8 mouse cellular contexts compared by ENCODE assay signal in the genomic region with DNA sequence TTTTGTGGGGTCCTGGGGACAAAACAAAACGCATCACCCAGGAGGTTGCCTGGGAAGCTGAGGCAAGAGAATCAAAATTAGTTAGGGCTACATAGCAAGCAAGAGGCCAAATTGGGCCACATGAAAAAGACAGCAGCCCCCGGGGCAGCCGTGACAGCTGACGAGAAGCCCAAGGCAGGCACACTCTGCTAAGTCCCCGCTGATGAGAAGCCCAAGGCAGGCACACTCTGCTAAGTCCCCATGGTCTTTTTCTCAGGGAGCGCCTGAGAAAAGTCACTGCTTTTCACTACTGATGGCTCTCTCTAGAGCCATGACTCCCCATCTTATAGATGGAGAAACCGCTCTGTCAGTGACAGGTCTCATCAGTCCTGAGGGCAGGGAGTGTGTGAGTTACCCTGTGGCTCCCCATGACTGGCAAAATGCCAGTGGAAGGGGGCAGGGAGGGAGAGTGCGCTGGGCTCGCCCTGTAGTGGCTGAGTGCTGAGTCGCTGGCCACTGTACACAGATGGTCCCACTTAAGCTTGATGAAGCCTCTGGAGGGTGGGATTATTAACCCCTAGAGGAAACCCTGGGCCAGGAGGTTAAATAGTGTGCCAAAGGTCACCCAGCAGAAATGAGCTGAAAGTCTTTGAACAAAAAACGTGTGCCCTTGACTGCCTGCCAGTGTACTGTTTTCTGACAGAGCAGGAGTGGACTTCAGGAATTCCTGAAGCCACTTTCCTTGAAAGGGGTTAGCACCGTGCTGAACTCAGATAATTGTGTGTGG. TPM values are rescaled to one million over a fixed set of nuclear protein-coding genes. Genes with fewer than 3 reads are reported as not detected.
DNase-seq lines count a peak whose midpoint lies in the region; ATAC-seq and TF ChIP-seq lines count a peak whose summit lies in the region.

No protein-coding gene starts in this region.

- H3K4me1 ChIP-seq in MEL (ENCODE audit: control insufficient read depth in 1 of 2, insufficient read depth in 2 of 2, low read length in 2 of 2): peaks cover 19 to 60% of the 10 kb centered on the region in 2 experiments
- H3K4me1 ChIP-seq in heart, postnatal 0 days (ENCODE audit: control insufficient read depth, insufficient read depth): peaks cover 6% of the 10 kb centered on the region; the same call in 1 of the 2 replicates
- no peaks in the 10 kb centered on the region for H3K4me1 ChIP-seq in stomach, postnatal 0 days (replicated peaks; ENCODE audit: control insufficient read depth, insufficient read depth)

- peak overlapping the region; percentile 6; the same call in 1 of the 2 replicates for H3K4me2 ChIP-seq in heart, postnatal 0 days (ENCODE audit: low read depth, low read length)
- H3K4me2 ChIP-seq in stomach, postnatal 0 days (replicated peaks; ENCODE audit: low read depth): no peak overlapping the region

- H3K36me3 ChIP-seq in MEL (ENCODE audit: control insufficient read depth in 1 of 2, insufficient read depth in 2 of 2, low read length in 2 of 2): peaks cover 0 to 42% of the 10 kb centered on the region in 2 experiments; a peak in 2 of 4 replicates
- no peaks in the 10 kb centered on the region for H3K36me3 ChIP-seq in heart, postnatal 0 days (replicated peaks; ENCODE audit: control insufficient read depth, insufficient read depth, low read length)
- H3K36me3 ChIP-seq in stomach, postnatal 0 days (ENCODE audit: control insufficient read depth, insufficient read depth, low read length): no peaks in the 10 kb centered on the region

- no peak for TF ChIP-seq POLR2A in MEL (IDR thresholded peaks at IDR 0.05; ENCODE audit: control insufficient read depth in 1 of 2, insufficient read depth in 1 of 2, low read depth in 1 of 2, low read length in 2 of 2, poor library complexity in 1 of 2)
- TF ChIP-seq POLR2A in brain, embryonic 14.5 days (IDR thresholded peaks at IDR 0.05; ENCODE audit: borderline replicate concordance, extremely low read depth, insufficient read depth, insufficient read length, poor library complexity, severe bottlenecking): no peak

- DNase-seq in MEL (ENCODE audit: low read depth, low spot score): peak; percentile 64
- peak; percentile 50 for DNase-seq in brain, embryonic 14.5 days (ENCODE audit: low read depth)
- peak; percentile 62 for DNase-seq in heart, postnatal 0 days (ENCODE audit: low spot score)
- DNase-seq in kidney, postnatal 25 days: peak; percentile 64 to 82
- DNase-seq in stomach, postnatal 0 days (ENCODE audit: low spot score): peak; percentile 62
- DNase-seq in thymus, postnatal 25 days: no peak
- DNase-seq in right cerebral cortex, adult 2 months (ENCODE audit: low spot score in 2 of 2): no peak

- no peaks in the 10 kb centered on the region; the same call in 1 of the 2 replicates for H3K79me2 ChIP-seq in MEL (ENCODE audit: control insufficient read depth, insufficient read depth, low read length, poor library complexity)

- ATAC-seq in heart, postnatal 0 days (ENCODE audit: insufficient read depth, low read depth): peak; percentile 93
- peak; percentile 43 for ATAC-seq in megakaryocyte-erythroid progenitor cell, adult 5-6 weeks (replicated peaks; ENCODE audit: low FRiP score, low TSS enrichment, poor library complexity, severe bottlenecking)
- ATAC-seq in stomach, postnatal 0 days (ENCODE audit: low FRiP score, low TSS enrichment): peak; percentile 83

- TF ChIP-seq RAD21 in MEL (IDR thresholded peaks at IDR 0.05; ENCODE audit: low read depth, low read length): no peak

- H3K27ac ChIP-seq in MEL (ENCODE audit: control insufficient read depth, low read depth, low read length): peak overlapping the region; percentile 97
- H3K27ac ChIP-seq in heart, postnatal 0 days (ENCODE audit: low read depth): peak overlapping the region; percentile 36; the same call in 1 of the 2 replicates
- no peak overlapping the region for H3K27ac ChIP-seq in stomach, postnatal 0 days (replicated peaks)

- no peak for TF ChIP-seq CTCF in MEL (IDR thresholded peaks at IDR 0.05 in 2 of 3, conservative IDR thresholded peaks at IDR 0.05 in 1 of 3; ENCODE audit: control insufficient read depth in 1 of 3, insufficient read depth in 1 of 3, low read depth in 2 of 3, low read length in 3 of 3, poor library complexity in 1 of 3, severe bottlenecking in 1 of 3)
- TF ChIP-seq CTCF in brain, embryonic 14.5 days (IDR thresholded peaks at IDR 0.05; ENCODE audit: borderline replicate concordance, extremely low read depth, insufficient read depth, insufficient read length): no peak
- no peak for TF ChIP-seq CTCF in heart, postnatal 0 days (IDR thresholded peaks at IDR 0.05; ENCODE audit: low read depth)
- TF ChIP-seq CTCF in stomach, postnatal 0 days (IDR thresholded peaks at IDR 0.05; ENCODE audit: low read depth): no peak

- peak overlapping the region; percentile 48 for H3K9ac ChIP-seq in MEL (ENCODE audit: control insufficient read depth, low read depth, low read length, poor library complexity, severe bottlenecking)
- H3K9ac ChIP-seq in heart, postnatal 0 days (replicated peaks; ENCODE audit: low read depth, low read length): no peak overlapping the region
- no peak overlapping the region for H3K9ac ChIP-seq in stomach, postnatal 0 days (ENCODE audit: low read length)

- H3K4me3 ChIP-seq in MEL (ENCODE audit: control insufficient read depth in 1 of 2, insufficient read depth in 1 of 2, low read depth in 2 of 2, low read length in 2 of 2): peak overlapping the region; percentile 43 to 51
- no peak overlapping the region for H3K4me3 ChIP-seq in heart, postnatal 0 days (ENCODE audit: low read depth, low read length)
- H3K4me3 ChIP-seq in stomach, postnatal 0 days (ENCODE audit: low read depth, low read length): no peak overlapping the region

- H3K27me3 ChIP-seq in MEL (ENCODE audit: control insufficient read depth in 1 of 2, insufficient read depth in 2 of 2, low read length in 2 of 2): no peaks in the 10 kb centered on the region
- no peaks in the 10 kb centered on the region for H3K27me3 ChIP-seq in heart, postnatal 0 days (ENCODE audit: control insufficient read depth, insufficient read depth, low read length)
- H3K27me3 ChIP-seq in stomach, postnatal 0 days (ENCODE audit: control insufficient read depth, insufficient read depth, low read length): no peaks in the 10 kb centered on the region

- peak; percentile 5 to 31; a peak in 2 of 4 replicates for TF ChIP-seq EP300 in MEL (IDR thresholded peaks at IDR 0.05; ENCODE audit: low read depth in 1 of 2, low read length in 2 of 2)
- TF ChIP-seq EP300 in heart, postnatal 0 days (IDR thresholded peaks at IDR 0.05; ENCODE audit: low read depth): no peak
- TF ChIP-seq EP300 in stomach, postnatal 0 days (optimal IDR thresholded peaks at IDR 0.05): no peak

- H3K9me3 ChIP-seq in MEL (replicated peaks; ENCODE audit: insufficient read depth, low read length): no peaks in the 10 kb centered on the region
- H3K9me3 ChIP-seq in heart, postnatal 0 days (replicated peaks; ENCODE audit: control insufficient read depth, low read length): no peaks in the 10 kb centered on the region
- H3K9me3 ChIP-seq in stomach, postnatal 0 days (ENCODE audit: control insufficient read depth, low read length): no peaks in the 10 kb centered on the region

- 22% methylated on average over 12 of the region's 12 CpGs for WGBS in heart, postnatal 0 days
- WGBS in stomach, postnatal 0 days: 32% methylated on average over 12 of the region's 12 CpGs

TF ChIP-seq in MEL, 35 proteins besides CTCF, POLR2A, EP300 and RAD21 (continues in another document):
- TF ChIP-seq NRF1 (IDR thresholded peaks at IDR 0.05; ENCODE audit: insufficient read depth, low read depth, low read length, poor library complexity, severe bottlenecking) (no peak), ZNF384 (IDR thresholded peaks at IDR 0.05; ENCODE audit: low read depth, low read length) (peak; percentile 19; the same call in 1 of the 2 replicates), USF1 (IDR thresholded peaks at IDR 0.05; ENCODE audit: low read depth, low read length) (no peak), MAFK (IDR thresholded peaks at IDR 0.05; ENCODE audit: borderline replicate concordance, low read depth, low read length) (0 out of 2 replicates have a peak, but pooled peaks have one; percentile 10)

RNA-seq across cellular contexts. Expression of a gene that starts 6.6 kb away (rescaled TPM):
- not detected in 2 replicates for total RNA-seq in MEL (2012; rRNA removed)
- not detected for polyA plus RNA-seq in MEL (2012; ENCODE audit: insufficient read depth in 1 of 2, insufficient read length in 2 of 2, low read depth in 1 of 2, low replicate concordance in 2 of 2, missing spikeins in 1 of 2)
- not detected in 2 replicates for polyA plus RNA-seq in brain, embryonic 14.5 days (2012; rRNA removed)
- total RNA-seq in heart, postnatal 0 days (2014; rRNA removed; ENCODE audit: low replicate concordance): not detected in 2 replicates
- polyA plus RNA-seq in heart, postnatal 0 days (2015; fragmentation: Nextera tagmentation; extraction: Ambion mirVana): not detected in 2 replicates
- total RNA-seq in megakaryocyte-erythroid progenitor cell, adult 5-6 weeks (2014; fragmentation: Nextera tagmentation): not detected in 2 replicates
- total RNA-seq in megakaryocyte-erythroid progenitor cell, adult 5-6 weeks (2017): not detected in 2 replicates
- not detected in 2 replicates for polyA plus RNA-seq in stomach, postnatal 0 days (2015; fragmentation: Nextera tagmentation; extraction: Ambion mirVana)

RNA-seq across cellular contexts. Expression of a gene that starts 25.4 kb away (rescaled TPM):
- 52.7 and 60.9 TPM in 2 replicates for total RNA-seq in MEL (2012; rRNA removed)
- polyA plus RNA-seq in MEL (2012; ENCODE audit: insufficient read depth in 1 of 2, insufficient read length in 2 of 2, low read depth in 1 of 2, low replicate concordance in 2 of 2, missing spikeins in 1 of 2): 10 to 100 TPM in 1 of 2 experiments, not detected in 1; 46.5 TPM
- polyA plus RNA-seq in brain, embryonic 14.5 days (2012; rRNA removed): 50.6 and 53.9 TPM in 2 replicates
- total RNA-seq in heart, postnatal 0 days (2014; rRNA removed; ENCODE audit: low replicate concordance): 22.5 and 50.4 TPM in 2 replicates
- 10.7 and 10.9 TPM in 2 replicates for polyA plus RNA-seq in heart, postnatal 0 days (2015; fragmentation: Nextera tagmentation; extraction: Ambion mirVana)
- 42.9 and 52.9 TPM in 2 replicates for total RNA-seq in megakaryocyte-erythroid progenitor cell, adult 5-6 weeks (2014; fragmentation: Nextera tagmentation)
- total RNA-seq in megakaryocyte-erythroid progenitor cell, adult 5-6 weeks (2017): 87.4 and 94.0 TPM in 2 replicates
- polyA plus RNA-seq in stomach, postnatal 0 days (2015; fragmentation: Nextera tagmentation; extraction: Ambion mirVana): 7.4 and 8.4 TPM in 2 replicates

RNA-seq across cellular contexts. Expression of a gene that starts 27.0 kb away (rescaled TPM):
- total RNA-seq in MEL (2012; rRNA removed): 53.5 and 59.9 TPM in 2 replicates
- polyA plus RNA-seq in MEL (2012; ENCODE audit: insufficient read depth in 1 of 2, insufficient read length in 2 of 2, low read depth in 1 of 2, low replicate concordance in 2 of 2, missing spikeins in 1 of 2): 10 to 100 TPM in 1 of 2 experiments, not detected in 1; 61.7 TPM
- 31.7 and 39.4 TPM in 2 replicates for polyA plus RNA-seq in brain, embryonic 14.5 days (2012; rRNA removed)
- total RNA-seq in heart, postnatal 0 days (2014; rRNA removed; ENCODE audit: low replicate concordance): 15.5 and 20.2 TPM in 2 replicates
- 13.3 and 14.9 TPM in 2 replicates for polyA plus RNA-seq in heart, postnatal 0 days (2015; fragmentation: Nextera tagmentation; extraction: Ambion mirVana)
- total RNA-seq in megakaryocyte-erythroid progenitor cell, adult 5-6 weeks (2014; fragmentation: Nextera tagmentation): 44.5 and 60.0 TPM in 2 replicates
- total RNA-seq in megakaryocyte-erythroid progenitor cell, adult 5-6 weeks (2017): 28.5 and 30.1 TPM in 2 replicates
- 14.9 and 15.0 TPM in 2 replicates for polyA plus RNA-seq in stomach, postnatal 0 days (2015; fragmentation: Nextera tagmentation; extraction: Ambion mirVana)

Comparison
In these comparisons a context has a peak if more than half of its experiments do, and no peak if none do; other contexts are left out.
1. DNase-seq: peak in MEL (single experiment), brain, embryonic 14.5 days (single experiment), heart, postnatal 0 days (single experiment), kidney, postnatal 25 days (2 of 2) and stomach, postnatal 0 days (single experiment); none in thymus, postnatal 25 days (single experiment) and right cerebral cortex, adult 2 months (0 of 2).
2. H3K4me3 ChIP-seq: peak in MEL (2 of 2); none in heart, postnatal 0 days (single experiment) and stomach, postnatal 0 days (single experiment).
3. ATAC-seq: peak in every context shown above with its lines; median percentile 93 in heart, postnatal 0 days; 83 in stomach, postnatal 0 days; 43 in megakaryocyte-erythroid progenitor cell, adult 5-6 weeks.